Mouse (Mus musculus) MEL (cell line): ENCODE measurements at regions not wholly inside any gene's neighbourhood (a gene's known extent, or its start where the extent isn't known, plus 50 kb on each side); places are given as distances from the start of the nearest gene placed in this dataset.

ENCODE experiments used
- DNase-seq: peaks from one replicate; pipeline ENCODE4 v3.0.0; 2011; ENCODE audit warnings: low read depth, low spot score
- H3K27ac ChIP-seq: 2 replicates; pipeline ENCODE4 v1.5.1; 2012; ENCODE audit warnings: low read depth, mild to moderate bottlenecking, control low read depth, low read length, moderate library complexity; ENCODE audit not compliant: control insufficient read depth
- H3K27me3 ChIP-seq, 2 experiments: fragments of 150-350 bp in 1 of 2; sonication (generic) in 1 of 2; 2 replicates each; pipeline ENCODE4 v1.6.1; 2012; ENCODE audit warnings: low read length in 2 of 2, mild to moderate bottlenecking in 2 of 2, improper control_type of control experiment in 1 of 2, moderate library complexity in 1 of 2; ENCODE audit not compliant: insufficient read depth in 2 of 2, control insufficient read depth in 1 of 2
- H3K36me3 ChIP-seq, 2 experiments: 2 replicates each; pipeline ENCODE4 v1.6.1; 2012 to 2014; ENCODE audit warnings: low read length in 2 of 2, improper control_type of control experiment in 1 of 2, inconsistent platforms in 1 of 2, mild to moderate bottlenecking in 1 of 2; ENCODE audit not compliant: insufficient read depth in 2 of 2, control insufficient read depth in 1 of 2
- H3K4me1 ChIP-seq, 2 experiments: fragments of 150-350 bp in 1 of 2; sonication (generic) in 1 of 2; 2 replicates each; pipeline ENCODE4 v1.6.1; 2012; ENCODE audit warnings: low read length in 2 of 2, improper control_type of control experiment in 1 of 2, mild to moderate bottlenecking in 1 of 2; ENCODE audit not compliant: insufficient read depth in 2 of 2, control insufficient read depth in 1 of 2
- H3K4me3 ChIP-seq, 2 experiments: fragments of 150-350 bp in 1 of 2; sonication (generic) in 1 of 2; 2 replicates each; pipeline ENCODE4 v1.5.1; 2012; ENCODE audit warnings: low read depth in 2 of 2, low read length in 2 of 2, mild to moderate bottlenecking in 2 of 2, moderate library complexity in 2 of 2, control low read depth in 1 of 2, improper control_type of control experiment in 1 of 2; ENCODE audit not compliant: control insufficient read depth in 1 of 2, insufficient read depth in 1 of 2
- H3K79me2 ChIP-seq: 2 replicates; pipeline ENCODE4 v1.6.1; 2012; ENCODE audit warnings: mild to moderate bottlenecking, low read length, moderate library complexity; ENCODE audit not compliant: control insufficient read depth, poor library complexity, insufficient read depth
- H3K9ac ChIP-seq: 2 replicates; pipeline ENCODE4 v1.6.1; 2012; ENCODE audit warnings: low read depth, mild to moderate bottlenecking, control low read depth, low read length, moderate library complexity; ENCODE audit not compliant: control insufficient read depth, poor library complexity, severe bottlenecking
- H3K9me3 ChIP-seq: fragments of 150-350 bp; sonication (generic); replicated peaks from 2 replicates; pipeline ENCODE4 v1.6.1; 2012; ENCODE audit warnings: mild to moderate bottlenecking, low read length, improper control_type of control experiment, moderate library complexity; ENCODE audit not compliant: insufficient read depth
- BHLHE40 ChIP-seq: IDR thresholded peaks from 2 replicates; pipeline ENCODE4 v1.6.1; 2012; ENCODE audit warnings: low read depth, mild to moderate bottlenecking, inconsistent platforms, low read length, improper control_type of control experiment, borderline replicate concordance
- CHD1 ChIP-seq: IDR thresholded peaks from 2 replicates; pipeline ENCODE4 v1.6.1; 2012; ENCODE audit warnings: low read depth, mild to moderate bottlenecking, inconsistent platforms, low read length, improper control_type of control experiment
- CHD2 ChIP-seq: IDR thresholded peaks from 2 replicates; pipeline ENCODE4 v1.6.1; 2011; ENCODE audit warnings: low read length, improper control_type of control experiment
- CTCF ChIP-seq, 3 experiments: IDR thresholded peaks in 2 of 3; conservative IDR thresholded peaks in 1 of 3; 2 replicates each; pipeline ENCODE4 v1.5.1; 2011 to 2012; ENCODE audit warnings: low read length in 3 of 3, low read depth in 2 of 3, mild to moderate bottlenecking in 2 of 3, improper control_type of control experiment in 1 of 3, inconsistent platforms in 1 of 3, mixed read lengths in 1 of 3, moderate library complexity in 1 of 3; ENCODE audit not compliant: control insufficient read depth in 1 of 3, insufficient read depth in 1 of 3, poor library complexity in 1 of 3, severe bottlenecking in 1 of 3
- ELF1 ChIP-seq: IDR thresholded peaks from 2 replicates; pipeline ENCODE4 v1.6.1; 2014; ENCODE audit warnings: low read depth, mild to moderate bottlenecking, inconsistent platforms, low read length, improper control_type of control experiment, moderate library complexity
- EP300 ChIP-seq, 2 experiments: IDR thresholded peaks; 2 replicates each; pipeline ENCODE4 v1.6.1; 2011; ENCODE audit warnings: improper control_type of control experiment in 2 of 2, low read length in 2 of 2, low read depth in 1 of 2, mild to moderate bottlenecking in 1 of 2
- ETS1 ChIP-seq: IDR thresholded peaks from 2 replicates; pipeline ENCODE4 v1.6.1; 2012; ENCODE audit warnings: low read depth, mild to moderate bottlenecking, inconsistent platforms, low read length, improper control_type of control experiment, moderate library complexity
- GABPA ChIP-seq: IDR thresholded peaks from 2 replicates; pipeline ENCODE4 v1.6.1; 2012; ENCODE audit warnings: low read depth, mild to moderate bottlenecking, inconsistent platforms, low read length, improper control_type of control experiment, moderate library complexity
- KAT2A ChIP-seq: conservative IDR thresholded peaks from 2 replicates; pipeline ENCODE4 v1.6.1; 2012; ENCODE audit warnings: low read depth, low read length, improper control_type of control experiment, inconsistent platforms
- MAFK ChIP-seq: IDR thresholded peaks from 2 replicates; pipeline ENCODE4 v1.6.1; 2011; ENCODE audit warnings: low read depth, mild to moderate bottlenecking, low read length, improper control_type of control experiment, borderline replicate concordance
- MAX ChIP-seq: IDR thresholded peaks from 2 replicates; pipeline ENCODE4 v1.6.1; 2011; ENCODE audit warnings: low read length, improper control_type of control experiment
- MYB ChIP-seq: IDR thresholded peaks from 2 replicates; pipeline ENCODE4 v1.6.1; 2011; ENCODE audit warnings: mild to moderate bottlenecking, low read depth, low read length, improper control_type of control experiment
- NELFE ChIP-seq: IDR thresholded peaks from 2 replicates; pipeline ENCODE4 v1.6.1; 2011; ENCODE audit warnings: low read depth, low read length, improper control_type of control experiment
- NRF1 ChIP-seq: IDR thresholded peaks from 2 replicates; pipeline ENCODE4 v1.6.1; 2014; ENCODE audit warnings: low read depth, mild to moderate bottlenecking, inconsistent platforms, low read length, improper control_type of control experiment, moderate library complexity; ENCODE audit not compliant: poor library complexity, insufficient read depth, severe bottlenecking
- POLR2A ChIP-seq, 2 experiments: IDR thresholded peaks; 2 replicates each; pipeline ENCODE4 v1.6.1; 2011 to 2012; ENCODE audit warnings: low read length in 2 of 2, mild to moderate bottlenecking in 2 of 2, control low read depth in 1 of 2, improper control_type of control experiment in 1 of 2, low read depth in 1 of 2, moderate library complexity in 1 of 2; ENCODE audit not compliant: control insufficient read depth in 1 of 2, insufficient read depth in 1 of 2, poor library complexity in 1 of 2
- POLR2AphosphoS2 ChIP-seq: IDR thresholded peaks from 2 replicates; pipeline ENCODE4 v1.6.1; 2011; ENCODE audit warnings: low read length, improper control_type of control experiment
- POLR2AphosphoS5 ChIP-seq: IDR thresholded peaks from 2 replicates; pipeline ENCODE4 v1.6.1; 2012; ENCODE audit warnings: low read depth, borderline replicate concordance, mild to moderate bottlenecking, inconsistent platforms, low read length, moderate library complexity, mixed read lengths
- RAD21 ChIP-seq: IDR thresholded peaks from 2 replicates; pipeline ENCODE4 v1.6.1; 2011; ENCODE audit warnings: mild to moderate bottlenecking, low read depth, low read length, improper control_type of control experiment
- RCOR1 ChIP-seq: IDR thresholded peaks from 2 replicates; pipeline ENCODE4 v1.6.1; 2012; ENCODE audit warnings: low read depth, mild to moderate bottlenecking, inconsistent platforms, low read length, improper control_type of control experiment
- SIN3A ChIP-seq: IDR thresholded peaks from 2 replicates; pipeline ENCODE4 v1.6.1; 2012; ENCODE audit warnings: low read length, improper control_type of control experiment, inconsistent platforms
- SMC3 ChIP-seq: IDR thresholded peaks from 2 replicates; pipeline ENCODE4 v1.6.1; 2011; ENCODE audit warnings: low read depth, low read length, improper control_type of control experiment
- TAL1 ChIP-seq: IDR thresholded peaks from 2 replicates; pipeline ENCODE4 v1.6.1; 2012; ENCODE audit warnings: mild to moderate bottlenecking, inconsistent platforms, low read length, moderate library complexity, mixed read lengths
- TBP ChIP-seq: IDR thresholded peaks from 2 replicates; pipeline ENCODE4 v1.8.0; 2011; ENCODE audit warnings: low read depth, low read length, improper control_type of control experiment
- TCF12 ChIP-seq: IDR thresholded peaks from 2 replicates; pipeline ENCODE4 v1.6.1; 2014; ENCODE audit warnings: low read depth, mild to moderate bottlenecking, inconsistent platforms, low read length, improper control_type of control experiment, moderate library complexity
- USF1 ChIP-seq: IDR thresholded peaks from 2 replicates; pipeline ENCODE4 v1.6.1; 2014; ENCODE audit warnings: low read depth, mild to moderate bottlenecking, inconsistent platforms, low read length, improper control_type of control experiment, moderate library complexity
- ZC3H11A ChIP-seq: IDR thresholded peaks from 2 replicates; pipeline ENCODE4 v1.6.1; 2012; ENCODE audit warnings: low read depth, mild to moderate bottlenecking, inconsistent platforms, low read length, improper control_type of control experiment
- ZKSCAN1 ChIP-seq: IDR thresholded peaks from 2 replicates; pipeline ENCODE4 v1.6.1; 2012; ENCODE audit warnings: low read depth, mild to moderate bottlenecking, inconsistent platforms, low read length, improper control_type of control experiment, moderate library complexity

- no peaks in the 10 kb centered on the region for H3K27me3 ChIP-seq
- H3K4me3 ChIP-seq = no peak overlapping the region
- no peak for DNase-seq
- H3K9ac ChIP-seq = no peak overlapping the region
- H3K4me1 ChIP-seq = no peaks in the 10 kb centered on the region
- no peak overlapping the region for H3K27ac ChIP-seq
- TF ChIP-seq POLR2AphosphoS2 (no peak), SMC3 (no peak), POLR2AphosphoS5 (no peak), SIN3A (no peak), NRF1 (no peak), BHLHE40 (no peak), ELF1 (no peak), NELFE (no peak), CHD2 (no peak), MAFK (no peak), TCF12 (no peak), MYB (no peak), ZC3H11A (no peak), RAD21 (no peak), CTCF (IDR thresholded peaks at IDR 0.05 in 2 of 3, conservative IDR thresholded peaks at IDR 0.05 in 1 of 3; ENCODE audit: control insufficient read depth in 1 of 3, insufficient read depth in 1 of 3, low read depth in 2 of 3, low read length in 3 of 3, poor library complexity in 1 of 3, severe bottlenecking in 1 of 3) (no peak), RCOR1 (no peak), CHD1 (no peak), EP300 (IDR thresholded peaks at IDR 0.05; ENCODE audit: low read depth in 1 of 2, low read length in 2 of 2) (no peak), TBP (no peak), TAL1 (no peak)
- H3K79me2 ChIP-seq = no peaks in the 10 kb centered on the region
- no peaks in the 10 kb centered on the region for H3K9me3 ChIP-seq
- H3K36me3 ChIP-seq = no peaks in the 10 kb centered on the region
Measured at GRCm38 (mm10) chr16:77419116-77419735, 182.7 kb downstream of the Gm11146 start.

DNA sequence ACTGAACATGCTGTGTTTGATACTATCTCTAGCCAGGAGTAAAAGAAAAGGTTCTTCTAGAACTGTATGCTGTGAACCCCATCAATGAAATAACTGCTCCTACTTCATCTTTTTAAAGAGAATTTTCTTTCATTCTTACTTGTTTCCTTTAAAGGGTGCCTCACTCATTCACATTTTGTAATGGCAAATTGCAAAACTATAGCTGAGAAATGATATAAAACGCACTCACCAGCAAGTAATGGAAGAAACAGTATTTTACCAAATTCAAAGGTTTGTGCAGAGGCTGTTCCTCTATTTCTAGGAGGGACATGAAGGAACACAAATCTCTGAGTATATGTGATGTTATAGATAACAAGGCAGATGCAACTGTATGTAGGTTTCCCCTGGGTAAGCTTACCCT lies 183.4 kb downstream of the Gm11146 start:
- Histone ChIP-seq H3K9ac (no peak overlapping the region), H3K4me3 (no peak overlapping the region), H3K36me3 (no peaks in the 10 kb centered on the region), H3K9me3 (no peaks in the 10 kb centered on the region), H3K79me2 (no peaks in the 10 kb centered on the region), H3K27me3 (no peaks in the 10 kb centered on the region), H3K27ac (no peak overlapping the region), H3K4me1 (no peaks in the 10 kb centered on the region)
- TF ChIP-seq NELFE (no peak), ETS1 (no peak), TAL1 (no peak), POLR2A (IDR thresholded peaks at IDR 0.05; ENCODE audit: control insufficient read depth in 1 of 2, insufficient read depth in 1 of 2, low read depth in 1 of 2, low read length in 2 of 2, poor library complexity in 1 of 2) (no peak), MYB (no peak), USF1 (no peak), ELF1 (no peak), GABPA (no peak), KAT2A (no peak), TBP (no peak), POLR2AphosphoS2 (no peak), TCF12 (no peak), ZKSCAN1 (no peak), MAX (no peak)
- no peak for DNase-seq
